Mouse (Mus musculus) stomach, embryonic 15.5 days (tissue): Measurements from ENCODE around the gene Acsm4. TPM values are rescaled to one million over a fixed set of nuclear protein-coding genes. Genes with fewer than 3 reads are reported as not detected.

ENCODE experiments used
- polyA plus RNA-seq: library from polyadenylated mRNA; unstranded; fragments of >200 nt; fragmentation: Nextera tagmentation; extraction: Ambion mirVana; gene quantifications from 2 replicates; pipeline ENCODE4 v1.2.1, GENCODE M21; 2015

The Acsm4 gene
- polyA plus RNA-seq, 1 experiment from 2014 or later = not detected

Other genes with a start within 250 kb of the Acsm4 start
- 0.74 and 0.97 TPM in 2 replicates for gene Gp2, start 230.7 kb upstream of the Acsm4 start, polyA plus RNA-seq
- gene Umod, start 210.7 kb upstream of the Acsm4 start, polyA plus RNA-seq = not detected in 2 replicates
- gene Acsm5, start 170.6 kb upstream of the Acsm4 start, polyA plus RNA-seq = 0.15 TPM in 1 of 2 replicates, not detected in the other
- not detected in 2 replicates for gene Pdilt, start 166.5 kb upstream of the Acsm4 start, polyA plus RNA-seq
- gene Acsm2, start 135.7 kb upstream of the Acsm4 start, polyA plus RNA-seq = not detected in 2 replicates
- gene Acsm1, start 83.0 kb upstream of the Acsm4 start, polyA plus RNA-seq = 0.42 TPM in 1 of 2 replicates, not detected in the other
- gene Thumpd1, start 30.8 kb downstream of the Acsm4 start, polyA plus RNA-seq = 64.4 and 65.8 TPM in 2 replicates
- 9.6 and 15.6 TPM in 2 replicates for gene Acsm3, start 70.9 kb downstream of the Acsm4 start, polyA plus RNA-seq
- gene Rexo5, start 104.0 kb downstream of the Acsm4 start, polyA plus RNA-seq = 20.4 and 20.7 TPM in 2 replicates
- 19.2 and 20.0 TPM in 2 replicates for gene Eri2, start 104.0 kb downstream of the Acsm4 start, polyA plus RNA-seq
- 6.9 and 7.8 TPM in 2 replicates for gene Lyrm1, start 205.8 kb downstream of the Acsm4 start, polyA plus RNA-seq
- 9.0 and 9.8 TPM in 2 replicates for gene Dcun1d3, start 206.3 kb downstream of the Acsm4 start, polyA plus RNA-seq